Mouse (Mus musculus) lung, postnatal 0 days (tissue): ENCODE results near the gene Osmr.

ENCODE experiments used
- CTCF ChIP-seq: IDR thresholded peaks from 2 replicates; pipeline ENCODE4 v1.5.1; 2016; ENCODE audit warnings: antibody characterized with exemption, mild to moderate bottlenecking
- EP300 ChIP-seq: IDR thresholded peaks from 2 replicates; pipeline ENCODE4 v1.6.1; 2016; ENCODE audit warnings: antibody characterized with exemption, mild to moderate bottlenecking, control low read depth

- no peak for TF ChIP-seq CTCF
- no peak for TF ChIP-seq EP300
These were observed 59.0 kb downstream of the Osmr start for GRCm38 (mm10) chr15:6815807-6816206.
